Mouse (Mus musculus) retina, embryonic 14.5 days (tissue): ENCODE results near the gene Lrrk1.

Experiments used
- DNase-seq: peaks from one replicate; pipeline ENCODE4 v3.0.0-alpha.2; 2015; ENCODE audit warnings: low spot score

Lrrk1 gene

DNA sequence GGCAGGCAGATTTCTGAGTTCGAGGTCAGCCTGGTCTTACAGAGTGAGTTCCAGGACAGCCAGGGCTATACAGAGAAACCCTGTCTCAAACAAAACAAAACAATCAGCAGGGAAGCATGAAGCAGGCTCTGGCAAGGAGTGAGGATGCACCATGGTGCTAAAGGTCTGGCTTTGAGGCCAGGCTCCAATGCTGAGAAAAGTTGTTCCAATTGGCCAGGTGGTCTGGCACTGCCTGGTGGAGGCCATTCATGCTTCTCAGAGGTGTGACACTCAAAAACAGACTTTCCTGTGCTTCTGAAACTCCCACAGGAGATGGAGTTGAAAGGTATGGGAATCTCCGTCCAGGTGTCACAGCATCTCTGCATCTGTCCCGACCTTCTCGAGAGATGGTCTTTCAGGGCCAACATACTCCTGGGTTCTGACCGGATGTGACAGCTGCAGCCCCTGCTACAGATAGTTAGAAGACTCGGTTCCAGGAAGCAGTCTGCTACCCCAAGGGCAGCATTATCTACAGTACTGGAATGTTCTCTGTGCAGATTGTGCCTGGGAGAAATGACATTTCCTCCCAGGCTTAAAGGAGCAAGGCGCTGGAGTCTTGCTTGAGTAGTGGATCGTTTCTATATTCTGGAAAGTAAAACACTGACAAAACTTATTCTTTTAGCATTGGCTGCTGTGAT lies 134.0 kb downstream of the Lrrk1 start:
- DNase-seq, result no peak

GRCm38 (mm10) chr7:66250030-66250429 lies 138.1 kb downstream of the Lrrk1 start:
- DNase-seq, result peak; percentile 79

DNA sequence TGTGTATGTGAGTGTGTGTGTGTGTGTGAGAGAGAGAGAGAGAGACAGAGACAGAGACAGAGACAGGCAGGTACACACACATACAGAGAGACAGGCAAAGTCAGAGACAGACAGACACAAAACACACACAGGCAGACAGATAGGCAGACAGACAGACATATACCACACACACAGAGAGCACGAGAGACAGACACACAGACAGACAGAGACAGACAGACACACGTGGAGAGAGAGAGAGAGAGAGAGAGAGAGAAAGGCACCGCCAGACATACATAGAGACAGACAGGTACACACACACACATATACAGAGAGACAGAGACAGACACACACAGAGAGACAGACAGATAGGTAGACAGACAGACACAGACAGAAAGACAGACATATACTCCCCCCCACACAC lies 138.7 kb downstream of the Lrrk1 start:
- no peak for DNase-seq

GRCm38 (mm10) chr7:66249020-66249419 lies 139.1 kb downstream of the Lrrk1 start:
- DNase-seq, result no peak

GRCm38 (mm10) chr7:66248270-66248669 lies 139.9 kb downstream of the Lrrk1 start:
- no peak for DNase-seq

GRCm38 (mm10) chr7:66247274-66248021 lies 140.7 kb downstream of the Lrrk1 start:
- peak; percentile 68 for DNase-seq

DNA sequence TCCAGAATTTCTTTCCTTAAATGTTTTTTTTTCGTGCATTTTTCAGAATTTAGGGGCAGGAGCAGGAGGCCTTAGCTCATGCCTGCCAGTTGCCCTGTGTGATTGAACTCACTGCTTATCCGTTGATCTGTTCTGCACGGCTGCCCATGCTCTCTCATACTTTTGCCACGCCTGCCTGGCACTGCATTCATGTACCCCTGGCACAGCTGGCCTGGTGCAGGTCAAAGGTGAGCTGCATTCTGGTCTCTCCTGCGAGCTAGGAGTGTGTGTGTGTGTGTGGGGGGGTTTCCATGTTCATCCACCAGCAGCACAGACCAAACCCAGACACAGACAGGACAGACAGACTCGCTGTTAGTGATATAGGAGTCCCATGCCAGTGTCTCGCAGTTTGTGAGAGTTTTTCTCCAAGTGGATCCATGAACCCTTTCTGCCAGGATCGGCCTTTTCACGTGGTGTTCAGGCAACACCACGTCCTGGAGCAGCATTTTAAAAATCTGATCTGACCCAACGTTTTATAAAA lies 141.4 kb downstream of the Lrrk1 start:
- DNase-seq, result no peak

DNA sequence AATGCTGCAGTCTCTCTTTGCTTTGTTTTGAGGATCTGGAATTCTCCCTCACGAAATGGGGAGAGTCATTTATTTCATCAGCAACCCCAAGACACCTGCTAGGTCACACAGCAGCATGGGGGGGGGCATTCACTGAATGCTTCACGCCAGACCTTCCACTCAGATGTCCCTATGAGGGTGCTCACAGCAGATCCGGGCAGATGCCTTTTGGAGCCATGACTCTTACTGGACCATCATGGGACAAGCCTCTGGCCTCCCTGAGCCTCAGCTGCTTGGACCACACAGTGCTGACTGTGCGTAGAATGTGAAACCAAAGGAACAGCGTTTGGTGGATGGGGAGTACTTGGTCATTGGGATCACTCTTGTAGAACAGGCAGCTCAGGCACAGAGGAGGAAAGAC lies 142.5 kb downstream of the Lrrk1 start:
- no peak for DNase-seq

DNA sequence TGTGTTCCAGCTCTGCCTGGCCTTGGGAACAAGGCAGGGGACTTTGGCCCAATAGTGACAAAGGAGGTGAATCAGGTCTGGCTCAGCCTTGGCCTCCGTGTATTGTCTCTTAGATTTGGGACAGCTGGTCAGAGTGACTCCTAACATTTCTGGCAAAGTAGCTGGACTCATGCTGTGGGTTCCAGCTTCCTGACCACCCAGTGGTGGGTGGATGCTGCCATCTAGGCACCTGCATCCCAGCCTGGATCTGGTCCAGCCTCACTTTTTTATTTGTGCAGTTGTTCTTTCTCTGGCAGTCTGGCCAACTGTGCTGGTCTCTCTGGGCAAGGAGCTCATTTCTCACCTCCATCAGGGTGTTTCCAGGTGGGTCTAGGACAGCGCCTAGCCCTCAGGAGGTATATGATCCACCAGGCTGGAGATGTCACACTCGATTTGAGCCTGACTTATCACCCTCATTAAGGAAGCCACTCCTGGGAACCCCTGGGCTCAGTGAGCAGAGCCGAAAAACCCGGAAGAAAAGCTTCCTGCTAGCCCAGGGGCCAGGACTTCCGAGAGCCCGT lies 144.3 kb downstream of the Lrrk1 start:
- DNase-seq, result no peak

GRCm38 (mm10) chr7:66241855-66242412 lies 146.2 kb downstream of the Lrrk1 start:
- DNase-seq, result no peak

DNA sequence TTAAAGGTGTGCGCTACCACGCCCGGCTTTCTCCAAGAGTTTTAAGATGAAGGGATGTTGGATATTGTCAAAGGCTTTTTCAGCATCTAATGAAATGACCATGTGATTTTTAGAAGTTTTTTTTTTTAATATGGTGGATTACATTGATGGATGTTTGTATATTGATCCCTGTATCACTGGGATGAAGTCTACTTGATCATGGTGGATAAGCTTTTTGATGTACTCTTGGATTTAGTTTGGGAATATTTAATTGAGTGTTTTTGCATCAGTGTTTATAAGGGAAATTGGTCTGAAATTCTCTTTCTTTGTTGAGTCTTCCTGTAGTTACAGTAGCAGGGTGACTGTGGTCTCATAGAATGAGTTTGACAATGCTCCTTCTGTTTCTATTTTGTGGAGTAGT lies 150.0 kb downstream of the Lrrk1 start:
- DNase-seq, result no peak

GRCm38 (mm10) chr7:66233947-66234516 lies 154.1 kb downstream of the Lrrk1 start:
- no peak for DNase-seq

GRCm38 (mm10) chr7:66233141-66233946 lies 154.8 kb downstream of the Lrrk1 start:
- DNase-seq, result no peak

DNA sequence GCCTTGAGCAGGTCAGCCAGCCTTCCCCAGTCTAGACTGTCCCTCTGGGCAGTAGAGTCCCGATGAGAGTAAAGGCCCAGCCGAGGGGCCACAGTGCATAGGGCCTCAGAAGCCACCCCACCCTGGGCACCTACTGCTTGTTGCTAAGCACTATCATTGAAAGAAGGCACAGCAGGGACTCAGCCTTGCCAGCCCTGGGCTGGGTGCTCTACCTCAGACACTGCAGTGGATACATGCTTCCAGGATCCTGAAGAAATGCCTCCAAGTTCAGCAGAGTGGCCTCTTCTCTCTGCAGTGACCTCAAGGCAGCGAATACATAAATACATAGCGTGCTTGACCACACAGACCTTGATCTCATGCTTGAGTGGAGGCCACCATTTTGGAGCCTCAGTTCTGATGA lies 156.3 kb downstream of the Lrrk1 start:
- DNase-seq, result no peak

DNA sequence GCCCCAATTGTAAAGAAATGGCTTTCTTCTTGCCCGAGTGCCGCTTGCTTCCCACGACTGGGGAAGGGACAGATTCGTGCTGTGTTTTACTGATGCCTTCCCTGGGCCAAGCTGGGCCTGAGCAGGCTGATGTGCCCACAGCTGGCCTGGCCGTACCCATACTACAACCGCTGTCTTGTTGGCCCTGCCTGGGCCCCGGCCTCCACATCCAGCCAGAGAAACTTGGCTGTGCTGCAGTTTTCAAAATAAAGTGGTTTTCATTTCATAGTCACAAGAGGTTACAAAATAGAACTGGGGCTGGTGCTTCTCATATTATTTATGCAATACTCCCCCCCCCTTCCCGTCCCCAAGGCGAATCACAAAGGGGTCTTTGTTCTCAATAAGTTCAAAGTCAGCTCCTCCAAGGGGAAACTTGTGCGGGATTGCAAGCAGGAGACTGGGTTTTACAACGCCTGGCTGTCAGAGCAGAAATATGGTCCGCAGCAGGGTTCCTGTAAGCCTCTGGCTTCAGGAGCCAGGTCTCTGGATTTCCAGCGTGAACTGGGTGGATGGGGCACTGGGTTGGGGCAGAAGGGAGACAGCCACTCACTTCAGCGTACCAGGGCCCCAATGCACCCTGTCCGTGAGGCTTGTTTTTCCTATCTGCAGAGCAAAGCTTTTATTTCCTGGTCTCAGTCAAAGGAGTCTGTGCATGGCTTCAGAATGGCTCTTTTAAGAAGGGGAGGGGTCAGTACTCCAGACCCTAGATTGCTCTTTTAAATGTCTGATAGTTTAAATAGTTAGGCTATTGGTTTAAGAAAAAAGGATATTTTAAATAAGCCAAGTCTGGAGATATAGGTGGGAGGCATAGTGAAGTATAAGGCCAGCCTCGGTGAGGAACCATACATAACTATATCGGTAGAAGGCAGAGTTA lies 157.3 kb downstream of the Lrrk1 start:
- no peak for DNase-seq

DNA sequence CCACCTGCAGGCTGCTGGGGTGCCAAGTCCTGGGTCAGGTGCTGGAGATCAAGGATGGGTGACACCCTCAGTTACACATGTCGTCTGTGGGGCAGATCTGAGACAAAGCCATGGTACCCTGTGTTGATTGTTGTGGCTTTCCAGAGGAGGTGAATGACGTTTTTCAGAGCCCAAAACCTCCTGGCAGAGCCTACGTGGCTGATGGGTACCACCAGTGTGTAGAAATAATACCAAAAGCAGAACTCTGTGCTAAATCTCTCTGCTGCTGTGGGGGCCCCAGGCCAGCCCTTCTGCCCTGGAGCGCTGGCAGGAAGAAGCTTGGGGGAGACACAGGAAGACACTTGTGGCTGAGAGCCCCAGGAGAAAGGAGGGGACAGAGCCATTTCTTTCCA lies 157.9 kb downstream of the Lrrk1 start:
- DNase-seq, result no peak

GRCm38 (mm10) chr7:66229433-66229832 lies 158.7 kb downstream of the Lrrk1 start:
- DNase-seq, result no peak

GRCm38 (mm10) chr7:66228610-66228920 lies 159.6 kb downstream of the Lrrk1 start:
- no peak for DNase-seq

- no peak for DNase-seq
These were observed 160.1 kb downstream of the Lrrk1 start for GRCm38 (mm10) chr7:66227814-66228609.

DNA sequence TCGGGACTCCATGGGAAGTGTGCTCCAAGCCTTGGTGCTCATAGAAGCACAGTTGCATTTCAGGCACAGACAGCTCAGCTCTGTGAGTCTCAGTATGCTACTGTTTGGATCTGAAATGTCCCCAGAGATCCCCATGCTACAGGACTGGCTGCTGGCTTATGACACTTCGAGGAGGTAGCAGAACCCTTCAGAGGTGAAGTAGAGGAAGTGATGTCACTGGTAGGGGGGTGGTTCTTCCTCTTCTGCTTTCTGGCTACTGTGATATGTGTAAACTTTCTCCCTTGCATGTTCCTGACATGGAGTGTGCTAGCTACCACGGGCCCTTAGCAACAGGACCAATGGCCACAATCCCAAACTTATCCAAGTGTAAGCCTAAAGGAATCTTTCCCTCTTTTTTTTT lies 162.3 kb downstream of the Lrrk1 start:
- DNase-seq, result no peak
